Mouse (Mus musculus) lung, embryonic 14.5 days (tissue): ENCODE results near the gene Gm11634. TPM values are rescaled to one million over a fixed set of nuclear protein-coding genes. Genes with fewer than 3 reads are reported as not detected.
A peak's percentile ranks its signal among the peaks of the same experiment; 100 is the strongest.
"Not testable (repeated sequence)": the region's sequence is repeated elsewhere in the genome, so short reads cannot be mapped to it uniquely, and the experiment has no call there.

Experiments used
- ATAC-seq: fragments of 200-750 bp; cut with Nextera tagmentation; 2 replicates; pipeline ENCODE4 v1.8.0; 2017; ENCODE audit warnings: mild to moderate bottlenecking, moderate TSS enrichment, moderate library complexity; ENCODE audit not compliant: insufficient read depth
- DNase-seq: peaks from one replicate; pipeline ENCODE4 v3.0.0-alpha.2; 2015
- H3K27ac ChIP-seq: fragments of 300-500 bp; sonication (generic); 2 replicates; pipeline ENCODE4 v1.5.1; 2014; ENCODE audit warnings: low read depth, mild to moderate bottlenecking, moderate library complexity
- H3K27me3 ChIP-seq: fragments of 300-500 bp; sonication (generic); 2 replicates; pipeline ENCODE4 v1.6.1; 2014; ENCODE audit warnings: low read length, control low read depth; ENCODE audit not compliant: insufficient read depth
- H3K36me3 ChIP-seq: fragments of 300-500 bp; sonication (generic); 2 replicates; pipeline ENCODE4 v1.6.1; 2014; ENCODE audit warnings: control low read depth; ENCODE audit not compliant: insufficient read depth
- H3K4me1 ChIP-seq: fragments of 300-500 bp; sonication (generic); 2 replicates; pipeline ENCODE4 v1.6.1; 2014; ENCODE audit warnings: antibody characterized with exemption, control low read depth; ENCODE audit not compliant: insufficient read depth
- H3K4me2 ChIP-seq: fragments of 300-500 bp; sonication (generic); 2 replicates; pipeline ENCODE4 v1.6.1; 2014; ENCODE audit warnings: mild to moderate bottlenecking
- H3K4me3 ChIP-seq: fragments of 300-500 bp; sonication (generic); 2 replicates; pipeline ENCODE4 v1.5.1; 2014; ENCODE audit warnings: low read depth, low read length
- H3K9ac ChIP-seq: fragments of 300-500 bp; sonication (generic); 2 replicates; pipeline ENCODE4 v1.6.1; 2014
- H3K9me3 ChIP-seq: fragments of 300-500 bp; sonication (generic); 2 replicates; pipeline ENCODE4 v1.6.1; 2016; ENCODE audit warnings: low read depth, low read length, control low read depth
- CTCF ChIP-seq: IDR thresholded peaks from 2 replicates; pipeline ENCODE4 v1.5.1; 2016; ENCODE audit warnings: antibody characterized with exemption, low read depth
- WGBS: fragments of 180-500 bp; shearing (Covaris S2); extraction: QIAGEN DNeasy Blood & Tissue Kit; methylation state at CpG from one replicate; pipeline ENCODE4 v1.1.7; 2014; 5-methylcytosine and 5-hydroxymethylcytosine counted together
- polyA plus RNA-seq: library from polyadenylated mRNA; unstranded; fragments of >200 nt; fragmentation: Nextera tagmentation; extraction: Ambion mirVana; gene quantifications from 2 replicates; pipeline ENCODE4 v1.2.1, GENCODE M21; 2014

Gene Gm11634
- polyA plus RNA-seq, 1 experiment from 2014 or later: not detected

GRCm38 (mm10) chr11:101588868-101589267 lies 10.2 kb downstream of the Gm11634 start:
- DNase-seq: no peak
- ATAC-seq: no peak
- no peaks in the 10 kb centered on the region for H3K36me3 ChIP-seq
- H3K27me3 ChIP-seq: no peaks in the 10 kb centered on the region
- no peaks in the 10 kb centered on the region for H3K4me1 ChIP-seq
- no peak overlapping the region for H3K4me2 ChIP-seq
- WGBS: 84% methylated on average over 7 of the region's 7 CpGs
- no peak overlapping the region for H3K9ac ChIP-seq
- no peak for TF ChIP-seq CTCF
- no peaks in the 10 kb centered on the region for H3K9me3 ChIP-seq
- no peak overlapping the region for H3K4me3 ChIP-seq
- H3K27ac ChIP-seq: no peak overlapping the region

GRCm38 (mm10) chr11:101587676-101588075 lies 11.4 kb downstream of the Gm11634 start:
- ATAC-seq: no peak
- 86% methylated on average over 10 of the region's 10 CpGs for WGBS
- no peaks in the 10 kb centered on the region for H3K9me3 ChIP-seq
- DNase-seq: no peak
- no peak overlapping the region for H3K4me3 ChIP-seq
- TF ChIP-seq CTCF: no peak
- no peaks in the 10 kb centered on the region for H3K4me1 ChIP-seq
- H3K27ac ChIP-seq: no peak overlapping the region
- H3K36me3 ChIP-seq: no peaks in the 10 kb centered on the region
- no peak overlapping the region for H3K4me2 ChIP-seq
- H3K9ac ChIP-seq: no peak overlapping the region
- H3K27me3 ChIP-seq: no peaks in the 10 kb centered on the region

- peaks cover 4% of the 10 kb centered on the region; the same call in 1 of the 2 replicates for H3K36me3 ChIP-seq
- H3K4me2 ChIP-seq: no peak overlapping the region
- DNase-seq (no peak), ATAC-seq (no peak)
- WGBS: 70% methylated on average over 4 of the region's 4 CpGs
- no peaks in the 10 kb centered on the region for H3K27me3 ChIP-seq
- H3K9me3 ChIP-seq: no peaks in the 10 kb centered on the region
- TF ChIP-seq CTCF: no peak
- no peak overlapping the region for H3K9ac ChIP-seq
- H3K4me1 ChIP-seq: no peaks in the 10 kb centered on the region
- no peak overlapping the region for H3K4me3 ChIP-seq
- no peak overlapping the region for H3K27ac ChIP-seq
Measured at GRCm38 (mm10) chr11:101585805-101586204, 13.3 kb downstream of the Gm11634 start.

DNA sequence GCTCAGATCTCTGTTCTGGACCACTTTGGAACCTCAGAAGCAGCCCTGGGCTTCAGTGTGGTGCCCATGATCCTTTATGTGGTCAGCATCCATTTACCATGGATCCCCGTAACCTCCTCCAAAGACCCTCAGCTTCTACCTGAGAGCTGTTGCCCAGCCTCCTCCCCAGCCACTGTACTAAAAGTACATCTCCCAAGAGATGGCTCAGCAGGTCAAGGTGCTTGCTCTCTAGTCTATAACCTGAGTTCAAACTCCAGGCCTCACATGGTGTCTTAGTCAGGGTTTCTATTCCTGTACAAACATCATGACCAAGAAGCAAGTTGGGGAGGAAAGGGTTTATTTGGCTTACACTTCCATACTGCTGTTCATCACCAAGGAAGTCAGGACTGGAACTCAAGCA lies 14.0 kb downstream of the Gm11634 start:
- DNase-seq, H3K27me3 ChIP-seq: not testable (repeated sequence)

GRCm38 (mm10) chr11:101583205-101583604 lies 15.9 kb downstream of the Gm11634 start:
- H3K9ac ChIP-seq: no peak overlapping the region
- no peak overlapping the region for H3K4me2 ChIP-seq
- H3K36me3 ChIP-seq: peaks cover 19% of the 10 kb centered on the region
- ATAC-seq (no peak), DNase-seq (no peak)
- H3K9me3 ChIP-seq: no peaks in the 10 kb centered on the region
- no peak for TF ChIP-seq CTCF
- H3K27ac ChIP-seq: no peak overlapping the region
- 86% methylated on average over 2 of the region's 2 CpGs for WGBS
- H3K4me1 ChIP-seq: no peaks in the 10 kb centered on the region
- H3K4me3 ChIP-seq: no peak overlapping the region
- H3K27me3 ChIP-seq: no peaks in the 10 kb centered on the region

More for the DNA sequence above, 14.0 kb downstream of the Gm11634 start:
- not testable (repeated sequence) for H3K4me1 ChIP-seq, H3K36me3 ChIP-seq, H3K9ac ChIP-seq, H3K4me3 ChIP-seq, ATAC-seq, H3K27ac ChIP-seq, H3K9me3 ChIP-seq, H3K4me2 ChIP-seq
- WGBS: 96% methylated on average over 1 of the region's 1 CpGs

- Histone ChIP-seq H3K36me3 (peaks cover 28% of the 10 kb centered on the region), H3K4me2 (peak within 1 kb of the TSS; percentile 68), H3K27ac (no peak within 1 kb of the TSS), H3K4me1 (no peaks in the 10 kb centered on the region), H3K9ac (peak within 1 kb of the TSS; percentile 53), H3K4me3 (peak within 1 kb of the TSS; percentile 45), H3K9me3 (no peaks in the 10 kb centered on the region), H3K27me3 (no peaks in the 10 kb centered on the region)
- TF ChIP-seq CTCF: no peak
- 17% methylated on average over 30 of the region's 31 CpGs for WGBS
- ATAC-seq (peak; percentile 74), DNase-seq (peak; percentile 84)
Measured at GRCm38 (mm10) chr11:101582054-101583035, 16.7 kb downstream of the Gm11634 start, which contains the start of gene Tmem106a. Gene Tmem106a (plus strand): TSS chr11:101582242.

DNA sequence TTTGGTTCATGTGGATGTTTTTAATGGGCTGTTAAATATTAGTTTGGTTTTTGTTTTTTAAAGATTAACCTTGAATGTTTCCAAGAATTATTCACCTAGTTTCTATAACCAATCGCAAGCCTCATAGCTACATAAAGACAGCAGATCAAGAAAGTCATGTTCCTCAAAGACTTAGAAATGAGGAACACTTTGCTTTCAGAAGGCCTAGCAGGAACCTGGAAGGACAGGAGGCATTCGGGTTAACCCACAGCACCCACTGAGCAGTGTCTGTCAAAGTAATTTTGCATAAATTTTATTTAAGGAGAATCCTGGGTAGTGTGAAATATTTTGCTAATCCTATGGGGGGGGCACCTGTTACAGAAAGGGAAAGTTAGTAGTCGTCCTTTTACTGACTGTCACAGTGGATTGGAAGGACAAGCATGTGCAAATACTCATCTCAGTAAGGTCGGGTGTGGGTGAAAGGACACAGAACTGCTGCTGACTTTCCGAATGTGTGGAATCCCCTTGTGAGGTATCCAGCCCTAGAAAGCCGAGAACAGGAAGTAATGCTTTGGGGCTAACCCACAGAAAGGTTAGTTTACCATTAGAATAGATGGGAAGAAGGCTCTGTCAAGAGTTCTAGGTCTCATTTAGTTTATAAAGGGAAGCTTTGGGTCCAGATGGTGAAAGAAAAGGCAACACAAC lies 17.8 kb downstream of the Gm11634 start:
- 61% methylated on average over 6 of the region's 6 CpGs for WGBS
- Histone ChIP-seq H3K4me1 (no peaks in the 10 kb centered on the region), H3K9ac (no peak overlapping the region), H3K36me3 (peaks cover 39% of the 10 kb centered on the region), H3K9me3 (no peaks in the 10 kb centered on the region), H3K4me2 (no peak overlapping the region), H3K27me3 (no peaks in the 10 kb centered on the region), H3K27ac (no peak overlapping the region), H3K4me3 (no peak overlapping the region)
- no peak for TF ChIP-seq CTCF
- no peak for DNase-seq
- no peak for ATAC-seq
